ENCODE assay signal across 22 mouse cellular contexts in the genomic region with DNA sequence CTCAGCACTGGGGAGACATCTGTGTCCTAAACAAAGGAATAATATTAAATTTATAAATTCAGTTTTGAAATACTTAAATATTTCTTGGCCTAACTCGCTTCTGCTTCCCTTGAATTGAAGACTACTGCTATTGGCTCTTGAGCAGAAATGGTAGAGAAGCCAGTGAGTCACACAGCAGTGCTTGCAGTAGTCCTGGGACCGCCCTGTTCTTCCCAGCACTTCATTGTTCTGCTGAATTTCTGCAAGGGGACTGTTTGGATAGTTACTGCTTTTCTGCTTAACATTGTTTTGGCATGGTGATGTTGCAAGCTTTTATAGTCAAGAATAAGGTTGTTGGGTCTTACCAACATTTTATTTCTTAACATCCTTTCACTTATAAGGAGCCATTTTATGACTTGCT. TPM values are rescaled to one million over a fixed set of nuclear protein-coding genes. Genes with fewer than 3 reads are reported as not detected.
DNase-seq lines count a peak whose midpoint lies in the region; ATAC-seq and TF ChIP-seq lines count a peak whose summit lies in the region.
"Had no signal": no experiment of that assay in that cellular context is flagged by ENCODE, and none has a peak within 500 bp of the region (broad histone marks: within the 10 kb centered on the region; RNA-seq: fewer than 3 reads in every experiment).

No protein-coding gene starts in this region.

- ATAC-seq in heart, embryonic 12.5 days (ENCODE audit: insufficient number of reproducible peaks, low FRiP score): no peak
- peak; percentile 64; the same call in 1 of the 2 replicates for ATAC-seq in lung, postnatal 0 days
- ATAC-seq: CD4-positive, CD25-positive, alpha-beta regulatory T cell, adult 4 months; forebrain, embryonic 13.5 days; hindbrain, postnatal 0 days; inflammation-experienced regulatory T-cells, adult 6 months; intestine, embryonic 16.5 days had no signal

- no peaks in the 10 kb centered on the region for H3K9me3 ChIP-seq in heart, embryonic 12.5 days (replicated peaks)
- no peaks in the 10 kb centered on the region for H3K9me3 ChIP-seq in lung, postnatal 0 days (ENCODE audit: low read length)
- H3K9me3 ChIP-seq: forebrain, embryonic 10.5 days; forebrain, embryonic 13.5 days; heart, embryonic 13.5 days had no signal

- H3K4me2 ChIP-seq in heart, embryonic 12.5 days: no peak overlapping the region
- no peak overlapping the region for H3K4me2 ChIP-seq in lung, postnatal 0 days (replicated peaks; ENCODE audit: low read depth, low read length)
- H3K4me2 ChIP-seq: forebrain, embryonic 13.5 days; heart, embryonic 13.5 days; hindbrain, embryonic 14.5 days had no signal

- H3K36me3 ChIP-seq in heart, embryonic 12.5 days: peaks cover 26% of the 10 kb centered on the region
- H3K36me3 ChIP-seq in lung, postnatal 0 days (ENCODE audit: insufficient read depth, low read length): no peaks in the 10 kb centered on the region

- H3K4me1 ChIP-seq in heart, embryonic 12.5 days (replicated peaks): 0 out of 2 replicates have a peak, but pooled peaks cover 6% of the 10 kb centered on the region
- no peaks in the 10 kb centered on the region for H3K4me1 ChIP-seq in lung, postnatal 0 days (ENCODE audit: insufficient read depth, low read depth, low read length)
- H3K4me1 ChIP-seq: forebrain, embryonic 10.5 days; forebrain, embryonic 13.5 days had no signal

- H3K27me3 ChIP-seq in heart, embryonic 12.5 days (replicated peaks): no peaks in the 10 kb centered on the region
- H3K27me3 ChIP-seq in lung, postnatal 0 days (replicated peaks; ENCODE audit: insufficient read depth, low read length): no peaks in the 10 kb centered on the region
- H3K27me3 ChIP-seq: forebrain, embryonic 13.5 days; heart, embryonic 13.5 days had no signal

- peak; percentile 59 for DNase-seq in heart, adult 11 months
- DNase-seq in lung, postnatal 0 days (ENCODE audit: low spot score): peak; percentile 61
- DNase-seq in lung, postnatal 10 days: no peak
- peak; percentile 17 for DNase-seq in 416B (ENCODE audit: low read depth)
- DNase-seq in urinary bladder, postnatal 36 days (ENCODE audit: low spot score in 2 of 2): no peak
- DNase-seq: adrenal gland, adult 2 months; adrenal gland, postnatal 14 days; cerebellum, adult 18-20 months; cerebellum, adult 9-10 months; cerebellum, postnatal 14 days; gastrocnemius, postnatal 25 days; heart, postnatal 14 days; heart, postnatal 4 days had no signal

- H3K27ac ChIP-seq in heart, embryonic 12.5 days (ENCODE audit: poor library complexity, severe bottlenecking): no peak overlapping the region
- H3K27ac ChIP-seq in lung, postnatal 0 days (ENCODE audit: low read length): no peak overlapping the region
- H3K27ac ChIP-seq: forebrain, embryonic 10.5 days; forebrain, embryonic 13.5 days; heart, embryonic 13.5 days; hindbrain, embryonic 14.5 days; hindbrain, postnatal 0 days had no signal

- no peak; the same call in 1 of the 2 replicates for TF ChIP-seq EP300 in lung, postnatal 0 days (IDR thresholded peaks at IDR 0.05)

- no peak overlapping the region for H3K9ac ChIP-seq in heart, embryonic 12.5 days
- H3K9ac ChIP-seq in lung, postnatal 0 days (replicated peaks; ENCODE audit: low read depth): no peak overlapping the region
- H3K9ac ChIP-seq: forebrain, embryonic 13.5 days; heart, embryonic 13.5 days; hindbrain, embryonic 14.5 days had no signal

- 92% methylated on average over 2 of the region's 2 CpGs for WGBS in heart, embryonic 12.5 days
- 65% methylated on average over 2 of the region's 2 CpGs for WGBS in lung, postnatal 0 days

- no peak for TF ChIP-seq CTCF in lung, postnatal 0 days (IDR thresholded peaks at IDR 0.05)

- H3K4me3 ChIP-seq in heart, embryonic 12.5 days: no peak overlapping the region
- H3K4me3 ChIP-seq in lung, postnatal 0 days (ENCODE audit: low read depth, low read length): no peak overlapping the region
- H3K4me3 ChIP-seq: forebrain, embryonic 10.5 days; forebrain, embryonic 13.5 days; heart, embryonic 13.5 days had no signal

RNA-seq across cellular contexts. Expression of a gene that starts 25.7 kb away (rescaled TPM):
- polyA plus RNA-seq in heart, embryonic 12.5 days (2016; fragmentation: Nextera tagmentation; extraction: Ambion mirVana): 18.9 and 20.4 TPM in 2 replicates
- polyA plus RNA-seq in lung, postnatal 0 days (2015; fragmentation: Nextera tagmentation; extraction: Ambion mirVana): 14.3 and 14.6 TPM in 2 replicates

Comparison
In these comparisons a context has a peak if more than half of its experiments do, and no peak if none do; other contexts are left out.
1. DNase-seq: peak in heart, adult 11 months (single experiment), lung, postnatal 0 days (single experiment) and 416B (single experiment); none in lung, postnatal 10 days (single experiment) and urinary bladder, postnatal 36 days (0 of 2).